Mouse (Mus musculus): ENCODE measurements around the gene Spaca4. TPM values are rescaled to one million over a fixed set of nuclear protein-coding genes. Genes with fewer than 3 reads are reported as not detected.

The Spaca4 gene
- not detected for total RNA-seq (2021)
- long read RNA-seq: 0 reads

DNA sequence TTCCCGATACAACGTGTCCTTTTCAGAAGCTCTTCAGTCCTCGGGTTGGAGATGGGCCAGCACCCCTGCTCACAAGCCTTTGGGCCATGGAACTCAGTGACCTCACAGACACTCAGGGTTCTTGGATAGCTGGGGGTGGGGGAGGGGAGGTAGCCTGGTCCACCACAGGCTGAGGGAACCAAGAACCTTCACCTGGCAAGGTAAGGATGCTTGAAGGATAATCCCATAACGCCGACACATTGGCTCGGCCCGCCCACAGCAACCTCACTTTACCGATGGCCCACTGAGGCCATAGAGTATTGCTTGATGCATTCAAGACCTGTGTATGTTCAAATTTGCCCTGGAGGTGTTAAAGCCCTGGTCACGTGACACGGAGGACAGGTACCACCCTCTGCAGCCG lies at the start of gene Spaca4:
Gene Spaca4, minus strand, starts transcription at position 101 of the 400 bp plus-strand sequence.
- no peak for DNase-seq (ENCODE audit: low spot score in 2 of 2)

DNA sequence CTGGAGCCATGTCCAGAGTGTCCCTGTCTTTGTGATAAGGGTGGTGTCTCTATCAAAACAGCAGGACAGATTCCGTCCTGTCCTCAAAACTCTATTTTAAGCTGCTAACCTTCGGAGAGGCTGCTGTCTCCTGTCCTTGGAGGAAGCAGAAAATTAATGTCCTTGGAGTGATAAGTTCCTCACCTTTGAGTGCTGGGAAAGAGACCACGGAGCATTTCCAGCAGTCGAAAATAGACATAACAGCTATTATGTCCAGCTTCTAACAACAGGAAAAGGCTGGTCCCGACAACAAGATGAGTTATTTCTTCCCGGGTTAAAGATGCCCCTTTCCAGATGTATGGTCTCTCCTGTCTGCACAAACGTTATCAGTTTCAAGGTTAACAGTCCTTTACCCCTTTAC lies 49.6 kb upstream of the Spaca4 start:
- no peak for DNase-seq (ENCODE audit: low spot score in 2 of 2)

DNA sequence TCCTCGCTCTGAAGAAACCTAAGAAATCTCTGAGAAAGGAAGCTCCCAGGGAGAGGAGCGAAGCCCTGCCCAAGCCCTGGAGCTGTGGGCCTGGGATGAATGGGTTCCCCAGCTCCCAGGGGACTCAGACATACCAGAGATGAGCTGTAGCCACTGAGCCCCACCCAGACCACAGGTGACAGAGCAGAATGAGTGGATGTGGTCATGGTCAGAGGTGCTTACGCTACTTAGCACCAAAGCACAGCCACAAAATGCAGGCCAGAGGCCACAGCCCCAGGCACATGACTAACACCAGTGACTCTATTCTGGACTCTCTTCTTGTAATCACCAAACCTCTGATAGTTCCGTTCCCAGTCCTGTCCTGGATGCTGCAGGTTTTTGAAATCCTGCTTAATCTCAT lies 45.5 kb upstream of the Spaca4 start:
- DNase-seq (ENCODE audit: low spot score in 2 of 2): no peak

DNA sequence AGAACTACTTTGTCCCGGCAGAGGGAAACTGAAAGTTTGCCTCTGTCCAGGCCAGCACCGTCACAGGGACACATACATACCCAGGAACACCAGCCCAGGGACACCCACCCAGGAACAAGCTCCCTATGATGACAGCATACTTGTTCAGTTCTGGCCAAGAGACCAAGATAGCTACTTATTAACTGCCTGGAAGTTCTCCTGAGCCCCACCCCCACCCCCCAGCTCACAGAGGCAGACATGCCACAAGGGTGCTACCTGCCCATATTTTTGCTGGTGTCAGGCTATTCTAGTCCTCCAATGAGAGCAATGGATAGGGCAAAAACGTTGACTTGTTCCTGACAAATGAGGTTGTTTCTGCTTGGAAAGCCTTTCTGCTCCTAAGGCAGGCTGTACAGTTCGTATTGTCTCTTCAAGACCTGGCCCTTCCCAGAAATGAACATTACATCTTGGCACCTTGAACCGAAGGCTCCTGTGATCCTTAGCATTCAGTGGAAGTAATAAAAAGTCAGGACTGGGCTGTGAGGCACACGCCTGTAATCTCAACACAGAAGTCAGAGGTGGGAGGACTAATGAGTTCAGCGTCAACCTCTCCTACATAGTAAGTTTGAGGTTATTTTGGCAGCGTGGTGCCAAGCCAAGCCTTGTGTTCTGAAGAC lies 44.9 kb upstream of the Spaca4 start:
- DNase-seq (ENCODE audit: low spot score in 2 of 2): no peak

DNA sequence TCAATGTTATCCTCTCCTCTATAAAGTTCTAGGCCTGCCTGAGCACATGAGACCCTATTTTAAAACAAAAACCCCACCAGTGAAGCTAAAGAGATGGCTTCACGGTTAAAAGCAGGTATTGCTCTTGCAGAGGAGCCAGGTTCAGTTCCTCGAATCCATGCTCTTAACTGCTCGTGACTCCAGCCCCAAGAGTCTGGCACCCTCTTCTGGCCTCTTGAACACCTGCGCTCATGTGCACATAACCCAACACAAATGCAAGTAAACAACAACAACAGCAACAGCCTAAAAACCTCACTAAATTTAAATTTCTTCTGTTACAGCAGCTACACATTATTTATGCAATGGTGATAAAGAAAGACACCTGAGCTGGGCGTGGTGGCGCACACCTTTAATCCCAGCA lies 41.9 kb upstream of the Spaca4 start:
- DNase-seq (ENCODE audit: low spot score in 2 of 2): no peak

DNA sequence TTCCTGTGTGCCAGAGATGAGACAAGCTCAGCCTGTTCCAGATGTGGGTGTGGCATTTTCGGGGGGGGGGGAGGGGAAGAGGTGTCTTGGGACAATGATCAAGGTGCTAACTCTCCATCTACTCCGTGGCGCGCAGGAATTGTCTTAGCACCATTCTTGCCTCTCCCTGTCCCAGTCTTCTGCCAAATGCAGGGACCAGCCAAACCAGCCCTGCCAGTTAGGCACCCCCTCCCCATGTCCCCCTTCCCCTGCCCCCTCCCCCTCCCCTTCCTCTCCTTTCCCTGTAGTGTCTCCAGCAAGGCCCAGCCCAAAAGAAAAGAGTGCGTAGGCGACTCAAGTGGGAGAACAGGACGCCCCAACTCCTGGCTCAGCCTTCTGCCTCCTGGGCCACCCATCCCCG lies 41.2 kb upstream of the Spaca4 start:
- DNase-seq (ENCODE audit: low spot score in 2 of 2): no peak

DNA sequence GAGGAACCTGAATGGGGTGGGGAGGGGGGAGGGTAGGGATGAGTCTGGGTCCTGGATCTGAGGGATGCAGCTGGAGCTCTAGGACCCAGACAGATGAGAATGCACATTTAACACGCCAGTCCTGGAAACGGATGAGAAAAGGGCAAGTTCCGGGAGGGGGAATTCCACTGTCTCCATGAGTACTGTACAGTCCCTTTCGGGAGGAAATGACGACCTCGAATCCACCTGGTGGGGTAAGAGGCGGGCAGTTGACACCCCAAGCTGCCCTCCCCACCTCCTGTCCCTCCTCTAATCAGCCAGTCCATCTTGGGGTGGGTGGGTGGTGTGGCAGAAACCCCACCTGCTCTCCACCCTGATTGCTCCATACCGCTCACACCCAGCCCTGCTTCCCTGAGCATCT lies 40.4 kb upstream of the Spaca4 start:
- DNase-seq (ENCODE audit: low spot score in 2 of 2): no peak

DNA sequence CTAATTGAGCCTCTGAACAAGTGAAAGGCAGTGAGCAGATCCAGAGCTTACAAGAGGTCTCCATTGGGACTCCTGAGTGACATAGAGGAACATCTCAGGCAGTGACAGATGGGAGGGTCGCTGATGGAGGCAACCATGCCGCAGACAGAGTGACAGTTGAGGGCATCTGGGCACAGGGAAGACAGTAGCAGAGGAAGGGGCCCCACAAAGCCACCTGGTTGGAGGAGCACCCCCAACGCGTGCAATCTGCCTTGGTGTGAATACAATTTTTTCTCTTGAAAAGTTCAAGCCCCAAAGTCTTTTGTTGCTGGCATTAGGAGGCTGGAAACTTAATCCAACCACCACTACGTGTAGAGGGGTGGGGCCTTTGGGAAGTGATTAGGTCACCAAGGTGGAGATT lies 34.5 kb upstream of the Spaca4 start:
- DNase-seq (ENCODE audit: low spot score in 2 of 2): no peak

DNA sequence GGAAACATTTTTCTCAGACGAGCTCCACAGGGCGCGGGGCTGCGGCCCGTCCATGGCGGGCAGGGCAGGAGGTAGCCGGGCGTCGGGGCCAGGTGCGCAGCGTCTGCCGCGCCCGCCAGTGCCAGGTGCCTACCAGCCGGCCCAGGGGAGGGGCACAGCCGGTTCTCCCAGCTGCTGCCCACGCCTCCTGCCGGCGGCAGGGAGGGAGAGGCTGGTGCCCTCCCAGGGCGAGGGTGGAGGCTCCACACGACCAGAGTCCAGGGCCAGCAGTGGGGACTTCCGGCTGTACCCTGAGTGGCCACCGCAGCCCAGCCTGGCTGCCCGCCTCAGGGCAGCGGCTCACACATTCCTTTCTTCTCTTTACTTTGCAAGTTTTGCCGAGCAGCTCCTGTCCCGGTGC lies 33.8 kb upstream of the Spaca4 start:
- DNase-seq (ENCODE audit: low spot score in 2 of 2): no peak

DNA sequence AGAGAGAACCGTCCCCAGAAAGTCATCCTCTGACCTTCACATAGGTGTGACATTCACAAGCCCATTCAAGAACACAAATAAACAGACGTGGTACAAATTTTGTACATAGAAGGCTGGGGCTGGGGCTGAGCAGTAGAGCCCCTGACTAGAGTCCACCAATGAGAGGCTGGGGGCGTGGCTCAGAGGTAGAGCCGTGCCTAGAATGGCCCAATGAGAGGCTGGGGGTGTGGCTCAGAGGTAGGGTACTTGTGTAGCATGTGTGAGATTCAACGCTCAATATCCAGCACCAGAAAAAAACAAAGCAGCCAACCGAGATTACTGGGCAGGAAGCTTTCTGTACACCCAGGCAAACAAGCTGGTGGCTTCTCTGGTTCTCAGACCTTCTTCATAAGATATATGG lies 30.1 kb upstream of the Spaca4 start:
- DNase-seq (ENCODE audit: low spot score in 2 of 2): no peak

DNA sequence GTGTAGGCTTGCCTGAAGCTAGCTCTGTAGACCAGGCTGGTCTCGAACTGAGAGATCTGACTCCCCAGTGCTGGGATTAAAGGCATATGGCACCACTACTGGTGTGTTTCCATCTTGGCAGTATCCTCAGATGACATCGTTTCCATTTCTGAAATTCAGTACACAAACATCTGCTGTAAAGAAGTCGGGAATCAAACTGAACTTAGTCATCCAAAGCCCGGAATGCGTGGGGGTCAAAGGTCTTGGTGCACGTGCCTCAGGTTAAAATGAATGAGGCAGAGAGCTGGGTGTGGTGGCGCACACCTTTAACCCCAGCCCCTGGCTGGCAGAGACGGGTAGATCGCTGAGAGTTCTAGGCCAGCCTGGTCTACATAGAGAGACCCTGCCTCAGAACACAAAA lies 24.5 kb upstream of the Spaca4 start:
- no peak for DNase-seq (ENCODE audit: low spot score in 2 of 2)

DNA sequence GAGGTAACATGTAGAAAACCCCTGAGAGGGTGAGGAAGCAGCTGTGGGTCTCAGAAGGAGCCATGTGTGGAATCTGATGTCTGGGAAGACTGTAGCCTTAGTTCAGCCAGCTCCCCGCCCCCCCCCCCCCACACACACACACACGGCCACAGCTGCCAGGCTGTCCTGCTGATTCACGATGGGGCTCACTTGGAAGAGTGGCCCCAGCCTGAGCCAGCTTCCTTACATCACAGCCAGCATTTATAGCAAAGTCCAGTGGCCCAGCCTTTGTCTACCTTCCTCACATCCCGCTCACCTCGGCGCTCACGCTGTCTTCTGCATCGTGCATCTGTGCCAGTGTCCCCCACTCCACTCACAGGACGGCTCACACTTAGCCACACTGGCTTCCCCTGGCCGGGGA lies 23.8 kb upstream of the Spaca4 start:
- no peak for DNase-seq (ENCODE audit: low spot score in 2 of 2)

DNA sequence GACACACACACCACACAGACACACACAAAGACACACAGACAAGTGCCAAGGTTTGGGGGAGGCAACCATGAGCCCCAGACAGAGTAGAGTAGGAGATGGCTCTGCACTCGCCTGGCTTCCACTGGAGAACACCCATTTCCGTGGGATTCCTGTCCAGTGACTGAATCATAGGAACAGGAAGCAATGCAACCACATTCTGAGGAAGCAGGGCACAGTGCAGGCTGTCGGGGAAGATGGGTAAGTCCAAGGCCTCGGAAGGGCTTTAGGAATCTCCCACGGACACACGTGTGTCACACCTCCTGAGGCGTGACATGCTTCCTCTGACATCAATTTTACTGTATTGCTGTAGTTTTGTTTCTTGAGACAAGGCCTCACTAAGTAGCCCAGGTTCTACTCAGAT lies 22.5 kb upstream of the Spaca4 start:
- DNase-seq (ENCODE audit: low spot score in 2 of 2): no peak

DNA sequence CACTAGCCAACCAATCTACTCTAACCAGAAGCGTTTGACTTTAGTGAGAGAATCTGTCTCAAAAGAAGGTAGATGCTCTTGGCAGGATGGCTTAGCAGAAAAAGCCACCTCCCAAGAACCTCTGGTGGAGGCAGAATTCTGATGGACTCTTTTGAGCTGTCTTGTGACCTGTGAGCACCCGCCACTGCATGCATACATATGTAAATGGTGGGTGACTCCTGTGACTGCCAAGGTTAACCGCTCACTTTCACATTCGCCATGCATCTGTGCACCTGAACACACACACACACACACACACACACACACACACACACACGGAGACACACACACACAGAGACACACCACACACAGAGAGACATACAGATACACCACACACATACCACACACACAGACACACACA lies 21.8 kb upstream of the Spaca4 start:
- DNase-seq (ENCODE audit: low spot score in 2 of 2): no peak

DNA sequence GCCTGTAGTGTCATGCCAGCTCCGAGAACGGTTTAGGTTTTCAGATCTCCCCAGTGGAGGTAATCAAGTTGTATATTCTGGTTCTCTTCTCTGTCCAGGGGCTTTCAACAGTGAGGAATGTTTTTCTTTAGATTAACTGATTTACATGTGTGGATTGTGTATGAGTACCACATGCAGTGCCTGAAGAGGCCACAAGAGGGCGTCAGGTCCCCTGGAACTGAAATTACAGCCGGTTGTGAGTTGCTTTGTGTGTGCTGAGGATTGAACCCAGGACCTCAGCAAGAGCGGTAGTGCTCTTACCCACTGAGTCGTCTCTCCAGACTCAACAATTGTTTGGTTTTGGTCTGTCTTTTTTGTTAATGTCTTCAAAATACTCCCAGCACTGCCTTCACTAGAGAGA lies 20.9 kb upstream of the Spaca4 start:
- no peak for DNase-seq (ENCODE audit: low spot score in 2 of 2)

DNA sequence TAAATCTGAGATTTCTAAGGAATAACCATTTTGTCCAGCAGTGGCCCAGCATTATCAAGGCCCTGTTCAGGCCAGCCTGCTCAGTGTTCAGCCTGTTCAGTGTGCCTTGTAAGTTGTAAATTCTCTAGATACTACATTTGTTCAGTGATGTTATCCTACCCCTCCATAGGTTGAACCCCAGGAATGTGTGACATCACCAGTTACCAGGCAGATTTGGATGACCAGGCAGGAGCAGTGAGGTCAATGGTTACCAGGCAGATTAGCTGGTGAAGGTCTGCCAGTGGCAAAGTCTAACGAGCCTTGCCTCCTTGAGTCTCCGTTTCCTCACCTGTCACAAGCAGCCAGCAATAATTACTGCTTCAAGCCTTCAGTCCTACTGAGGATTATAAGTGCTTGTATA lies 18.8 kb upstream of the Spaca4 start:
- peak in 1 of 2 experiments; percentile 71 for DNase-seq (ENCODE audit: low spot score in 2 of 2)

DNA sequence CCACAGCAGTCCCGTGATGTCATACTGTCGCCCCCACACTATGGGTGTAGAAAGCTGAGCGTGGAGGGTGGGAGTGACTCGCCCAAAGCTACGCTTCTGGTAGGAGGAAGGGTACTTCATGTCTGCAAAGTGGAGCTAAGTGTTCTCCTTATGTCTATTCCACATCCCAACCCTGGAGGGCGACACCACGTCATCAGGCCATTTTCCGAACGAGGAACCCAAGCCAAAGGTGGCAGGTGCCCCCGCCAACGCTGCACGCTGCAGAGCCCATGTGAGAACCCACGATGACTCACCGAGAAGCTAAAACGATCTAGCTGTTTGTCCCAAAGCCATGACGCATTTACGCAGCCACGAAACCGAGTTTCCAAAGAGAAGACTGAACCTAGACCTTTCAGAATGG lies 16.7 kb upstream of the Spaca4 start:
- DNase-seq (ENCODE audit: low spot score in 2 of 2): peak; percentile 85 to 95

DNA sequence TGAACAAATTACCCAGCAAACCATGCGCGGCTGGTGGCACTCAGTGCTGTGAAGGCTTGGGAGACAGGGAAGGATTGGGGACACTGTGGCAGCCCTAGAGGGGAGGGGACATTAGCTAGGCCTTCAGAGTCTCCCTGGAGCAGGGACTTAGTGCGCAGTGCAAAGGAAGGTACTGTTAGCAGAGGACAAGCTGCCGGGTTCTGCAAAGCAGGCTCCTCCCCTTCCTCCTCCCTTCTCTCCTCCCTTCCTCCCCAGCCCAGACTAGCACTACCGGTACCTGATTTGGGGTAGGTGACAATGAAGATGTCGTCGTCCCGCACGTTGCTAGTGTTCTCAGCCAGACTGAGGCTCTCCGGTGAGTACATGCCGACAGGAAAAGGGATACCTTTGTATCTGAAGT lies 16.2 kb upstream of the Spaca4 start:
- peak in 1 of 2 experiments; percentile 55 for DNase-seq (ENCODE audit: low spot score in 2 of 2)

DNA sequence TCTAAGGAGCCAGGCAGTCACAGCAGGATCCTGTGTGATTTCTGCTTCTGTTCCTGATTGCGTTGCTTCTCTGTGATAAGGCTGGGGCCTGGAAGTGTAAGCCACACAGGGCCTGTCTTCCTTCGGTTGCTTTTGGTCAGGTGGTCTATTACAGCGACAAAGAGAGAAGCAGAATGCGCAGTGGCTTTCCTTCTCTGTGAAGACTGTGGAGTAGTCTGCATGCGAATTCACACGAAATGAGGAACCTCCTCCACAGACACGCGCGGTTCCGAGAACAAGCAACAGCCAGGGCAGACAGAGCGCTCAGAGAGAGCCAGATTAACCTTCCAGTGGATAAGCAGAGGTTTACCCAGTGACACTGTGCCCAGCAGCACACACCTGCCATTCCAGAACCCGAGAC lies 15.7 kb upstream of the Spaca4 start:
- DNase-seq (ENCODE audit: low spot score in 2 of 2): peak in 1 of 2 experiments; percentile 49

DNA sequence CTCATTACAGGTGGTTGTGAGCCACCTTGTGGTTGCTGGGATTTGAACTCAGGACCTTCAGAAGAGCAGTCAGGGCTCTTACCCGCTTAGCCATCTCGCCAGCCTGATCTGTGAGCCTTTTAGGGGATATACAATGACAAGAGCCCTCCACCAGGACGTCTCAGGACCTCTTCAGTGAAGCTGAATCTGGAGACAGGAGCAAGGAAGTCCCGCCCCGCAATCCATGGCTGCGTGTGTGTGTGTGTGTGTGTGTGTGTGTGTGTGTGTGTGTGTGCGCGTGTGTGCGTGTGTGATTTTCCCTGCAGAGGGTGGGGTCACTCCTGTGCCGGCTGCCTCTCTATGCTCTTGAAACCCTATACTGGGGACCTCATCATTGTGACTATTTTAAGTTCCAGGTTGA lies 14.2 kb upstream of the Spaca4 start:
- DNase-seq (ENCODE audit: low spot score in 2 of 2): no peak

DNA sequence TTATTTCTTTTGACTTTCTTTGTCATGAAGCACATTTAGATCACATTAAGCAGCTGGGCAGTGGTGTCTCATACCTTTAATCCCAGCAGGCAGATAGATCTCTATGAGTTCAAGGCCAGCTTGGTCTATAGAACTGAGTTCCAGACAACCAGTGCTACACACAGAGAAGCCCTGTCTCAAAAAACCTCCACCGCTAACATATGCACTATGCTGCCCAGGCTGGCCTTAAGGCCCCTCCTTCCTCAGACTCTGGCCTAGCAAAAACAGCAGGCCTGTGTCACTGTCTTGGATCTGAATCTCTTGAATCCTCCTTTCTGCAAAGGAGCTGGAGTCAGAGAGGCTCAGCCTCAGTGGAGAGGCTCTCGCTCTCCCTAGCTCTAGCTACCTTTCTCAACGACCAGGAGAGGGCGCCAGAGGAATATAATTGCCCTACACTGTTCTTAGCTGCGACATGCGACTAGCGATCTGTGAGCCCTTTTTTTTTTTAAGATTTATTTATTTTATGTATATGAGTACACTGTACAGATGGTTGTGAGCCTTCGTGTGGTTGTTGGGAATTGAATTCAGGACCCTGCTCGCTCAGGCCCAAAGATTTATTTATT lies 13.7 kb upstream of the Spaca4 start:
- DNase-seq (ENCODE audit: low spot score in 2 of 2): peak; percentile 77 to 91

DNA sequence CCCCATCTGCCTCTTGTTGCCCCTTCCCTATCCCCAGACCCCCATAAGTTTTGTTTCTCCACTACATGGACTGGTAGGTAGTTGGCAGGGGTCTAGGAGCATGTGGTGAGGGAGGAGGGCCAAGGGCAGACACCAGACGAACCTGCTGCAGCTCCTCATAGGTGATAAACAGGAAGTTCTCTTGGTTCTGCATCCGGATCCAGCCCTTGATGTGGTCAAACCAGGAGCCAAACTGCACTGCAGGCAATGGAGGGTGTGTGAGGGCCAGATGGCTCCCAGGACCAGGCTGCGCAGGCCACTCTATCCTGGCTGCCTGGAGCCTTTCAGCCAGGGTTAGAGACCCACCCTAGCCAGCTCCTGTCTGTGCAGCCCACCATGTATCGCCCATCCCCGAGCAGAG lies 7.9 kb upstream of the Spaca4 start:
- no peak for DNase-seq (ENCODE audit: low spot score in 2 of 2)

DNA sequence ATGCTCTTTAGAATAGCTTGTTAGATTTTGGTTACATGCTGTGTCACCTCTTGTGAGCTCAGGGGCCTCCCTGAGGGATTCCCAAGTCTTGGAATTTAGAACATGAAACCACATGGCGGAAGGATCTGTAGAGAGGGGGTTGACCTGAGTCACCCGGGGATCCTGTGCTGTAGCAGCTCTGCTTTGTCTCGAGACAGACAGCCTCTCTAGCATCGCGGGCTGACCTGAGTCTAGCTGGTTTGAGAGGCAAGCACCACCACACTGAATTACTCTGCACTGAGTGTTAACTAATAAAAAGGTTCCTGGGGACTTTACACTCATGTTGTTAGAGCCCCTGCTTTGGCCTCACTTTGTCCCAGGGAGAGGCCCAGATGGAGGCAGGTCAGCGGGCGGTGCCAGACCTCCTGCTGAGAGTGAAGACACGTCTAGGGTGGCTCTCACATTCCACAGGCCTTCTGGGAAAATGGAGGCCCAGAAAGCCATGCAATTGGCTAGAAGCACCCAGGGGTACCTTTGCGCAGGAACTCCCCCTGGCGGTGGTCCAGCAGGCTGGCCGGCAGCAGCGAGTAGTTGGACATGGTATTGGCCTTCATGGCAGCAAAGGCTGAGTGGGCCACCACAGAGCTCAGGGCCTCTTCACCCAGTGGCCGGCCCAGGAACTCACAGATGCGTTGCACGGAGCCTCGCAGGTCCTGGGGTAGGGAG lies 5.3 kb upstream of the Spaca4 start:
- no peak for DNase-seq (ENCODE audit: low spot score in 2 of 2)
